Mouse (Mus musculus) right cerebral cortex, postnatal 14 days (tissue): ENCODE results near the gene Neurog2.
A peak's percentile ranks its signal among the peaks of the same experiment; 100 is the strongest.

Experiments
- DNase-seq: peaks from one replicate; pipeline ENCODE4 v3.0.0; 2022

Gene Neurog2

GRCm38 (mm10) chr3:127633080-127634032 is at the start of gene Neurog2:
Gene Neurog2 (plus strand): TSS chr3:127633135.
- DNase-seq, result peak; percentile 30

- DNase-seq, result no peak
Measured at GRCm38 (mm10) chr3:127597136-127597535, 35.8 kb upstream of the Neurog2 start.

- no peak for DNase-seq
Measured at GRCm38 (mm10) chr3:127608109-127608508, 24.8 kb upstream of the Neurog2 start.

DNA sequence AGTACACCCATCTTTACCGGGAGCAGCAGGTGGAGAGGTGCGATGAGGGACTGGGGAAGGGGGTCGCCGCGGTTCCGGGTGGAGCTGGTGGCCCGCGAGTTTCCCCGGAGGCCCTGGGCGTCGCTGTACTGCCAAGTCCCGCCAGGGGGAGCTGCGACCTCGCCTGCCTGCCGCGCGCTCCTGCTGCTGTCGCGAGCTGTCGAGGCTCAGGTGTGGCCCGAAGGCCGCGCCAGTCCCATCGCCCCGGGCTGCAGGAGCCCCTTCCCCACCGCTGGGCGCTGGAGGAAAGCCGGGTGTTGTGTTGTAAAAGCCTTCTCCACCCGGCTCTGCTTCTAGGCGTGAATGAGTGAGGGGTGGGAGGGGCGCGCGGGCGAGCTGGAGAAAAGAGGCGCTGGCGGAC is 7.6 kb upstream of the Neurog2 start:
- peak; percentile 62 for DNase-seq

DNA sequence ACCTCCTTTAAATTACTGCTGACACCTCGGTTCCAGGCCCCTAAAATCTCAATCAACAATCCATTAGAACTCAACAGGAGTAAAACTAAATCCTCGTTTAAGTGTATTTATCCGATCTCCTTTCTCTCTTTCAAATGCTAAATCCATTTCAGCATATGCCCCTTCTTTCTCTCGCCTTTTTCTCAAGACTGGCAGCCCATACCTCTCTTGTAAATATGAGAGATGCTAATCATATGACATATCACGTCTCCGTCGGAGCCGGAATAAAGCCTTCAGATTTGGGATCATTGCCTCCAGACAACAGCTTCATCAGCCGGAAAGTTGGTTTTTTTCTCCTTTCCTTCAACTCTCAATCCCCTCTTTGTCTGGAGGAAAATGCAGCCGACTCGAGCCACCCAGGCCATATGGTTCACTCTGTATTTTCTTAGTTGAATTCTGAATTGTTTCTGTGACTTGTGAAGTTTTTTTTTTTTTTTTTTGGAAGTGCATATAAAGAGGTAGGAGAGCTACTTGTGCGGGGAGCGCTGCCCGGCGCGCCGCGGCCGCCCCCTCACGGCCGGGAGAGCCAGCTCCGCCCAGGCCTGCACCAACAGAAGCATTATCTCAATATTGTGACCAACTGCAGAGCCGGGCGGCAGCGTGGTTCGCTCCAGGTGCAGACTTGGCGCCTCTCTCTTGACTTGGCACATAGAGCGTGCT is 7.1 kb upstream of the Neurog2 start:
- no peak for DNase-seq

GRCm38 (mm10) chr3:127626524-127626923 is 6.4 kb upstream of the Neurog2 start:
- no peak for DNase-seq

DNA sequence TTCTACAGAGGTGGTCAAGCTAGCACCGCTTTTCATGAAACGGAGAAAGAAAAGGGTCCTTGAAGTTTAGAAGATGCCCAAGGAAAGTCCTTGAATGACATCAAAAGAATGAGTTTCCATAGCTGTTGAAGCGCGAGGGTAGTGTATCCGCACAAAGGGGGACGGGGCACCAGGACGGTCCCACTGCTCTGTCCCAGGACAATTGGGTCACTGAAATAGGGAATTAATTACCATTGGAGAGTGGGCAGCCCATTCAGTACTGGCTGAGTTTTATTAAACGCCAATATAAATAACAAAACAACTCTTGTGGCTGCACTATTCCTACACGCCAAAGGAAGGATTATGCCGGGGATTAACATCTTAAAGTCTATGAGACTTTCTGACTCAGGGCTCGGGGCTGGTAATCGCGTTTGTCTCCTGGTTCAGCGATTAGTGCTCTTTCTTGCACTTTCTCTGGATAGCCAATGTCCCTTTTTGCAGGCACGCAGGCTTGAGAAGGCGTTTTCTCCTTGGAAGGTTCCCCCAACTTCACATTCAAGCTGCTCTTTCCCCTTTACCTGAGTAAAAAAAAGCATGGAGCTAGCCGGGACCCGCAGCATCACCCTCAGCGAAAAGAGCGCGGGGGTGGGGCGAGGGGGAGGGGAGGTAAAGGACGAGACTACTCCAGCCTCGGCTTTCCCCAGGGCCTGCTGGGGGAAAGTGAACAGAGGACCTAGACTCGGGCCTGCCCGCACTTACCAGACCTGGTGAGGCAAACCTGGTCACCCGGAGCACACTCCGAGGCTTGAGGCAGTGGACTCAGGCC is 5.6 kb upstream of the Neurog2 start:
- no peak for DNase-seq

- no peak for DNase-seq
Measured at GRCm38 (mm10) chr3:127627956-127628310, 5.0 kb upstream of the Neurog2 start.

DNA sequence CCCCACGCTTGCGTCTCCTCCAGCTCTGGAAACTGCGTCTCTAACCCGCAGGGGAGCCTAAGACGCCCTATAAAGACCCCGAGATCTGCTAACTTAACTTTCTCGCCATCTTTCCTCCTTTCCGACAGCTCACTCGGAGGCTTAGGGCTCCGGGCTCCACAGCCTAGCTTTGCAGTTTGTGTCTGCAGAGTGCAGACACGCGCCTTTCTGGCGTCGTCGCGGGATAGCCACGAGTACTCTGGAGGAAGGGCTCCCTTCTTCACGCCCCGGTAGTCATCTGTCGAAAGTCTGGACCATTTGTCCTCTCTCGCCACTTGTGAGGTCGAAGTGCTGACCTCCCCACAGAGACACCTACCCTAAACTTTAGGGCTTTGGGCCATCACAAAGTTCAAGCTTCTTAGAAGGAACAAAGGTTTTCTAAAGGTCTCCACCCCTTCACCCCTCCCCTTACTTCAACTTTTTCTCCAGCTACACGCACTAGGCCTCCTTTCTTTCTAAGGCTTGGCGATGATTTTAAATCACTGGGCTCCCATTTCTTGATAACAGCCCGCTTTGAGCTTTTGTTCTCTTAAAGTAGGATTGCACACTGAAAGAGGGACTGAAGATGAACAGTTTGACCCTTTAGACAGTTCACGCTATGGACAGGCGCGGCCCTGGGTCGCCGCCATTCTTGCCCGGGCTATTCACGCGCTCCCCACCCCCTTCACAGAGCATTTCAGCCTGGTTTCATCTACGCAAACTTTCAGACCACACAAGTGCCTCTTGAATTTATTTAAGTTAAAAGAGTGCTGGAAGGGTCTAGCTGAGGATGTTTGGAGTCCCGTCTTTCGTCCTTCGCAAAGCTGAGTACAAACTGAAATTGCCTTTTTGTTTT is 4.4 kb upstream of the Neurog2 start:
- no peak for DNase-seq

- DNase-seq, result no peak
Measured at GRCm38 (mm10) chr3:127630190-127630589, 2.7 kb upstream of the Neurog2 start.

DNA sequence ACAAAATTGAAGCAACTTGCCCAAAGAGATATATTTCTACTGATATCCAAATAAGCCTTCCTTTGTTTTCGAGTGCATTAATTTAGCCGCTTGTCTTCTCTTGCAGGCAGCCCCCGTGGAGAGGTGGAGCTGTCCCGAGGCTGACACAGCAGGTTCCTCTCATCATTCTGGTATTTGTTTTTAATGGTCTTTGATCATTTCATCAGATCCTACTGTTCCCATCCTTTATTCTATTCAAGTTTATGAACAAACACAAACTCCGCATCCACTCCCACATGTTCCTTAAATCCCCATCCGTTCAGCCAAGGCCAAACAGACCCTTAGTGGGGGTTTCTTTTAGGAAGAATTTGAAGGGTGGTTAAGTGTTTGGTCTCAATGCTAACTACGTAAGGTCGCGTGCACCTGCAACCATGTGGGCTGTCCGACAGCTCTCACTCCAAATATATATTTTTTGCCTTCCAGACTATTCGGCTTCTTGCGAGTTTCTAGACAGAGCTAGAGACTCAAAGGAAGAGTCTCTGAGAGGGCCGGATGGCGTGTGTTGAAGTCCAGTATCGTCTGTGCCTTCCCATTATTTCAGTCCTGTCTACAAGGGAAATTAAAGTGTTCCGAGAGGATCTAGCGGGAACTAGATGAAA is 2.1 kb upstream of the Neurog2 start:
- DNase-seq, result no peak

- no peak for DNase-seq
Measured at GRCm38 (mm10) chr3:127631582-127631981, 1.4 kb upstream of the Neurog2 start.

DNA sequence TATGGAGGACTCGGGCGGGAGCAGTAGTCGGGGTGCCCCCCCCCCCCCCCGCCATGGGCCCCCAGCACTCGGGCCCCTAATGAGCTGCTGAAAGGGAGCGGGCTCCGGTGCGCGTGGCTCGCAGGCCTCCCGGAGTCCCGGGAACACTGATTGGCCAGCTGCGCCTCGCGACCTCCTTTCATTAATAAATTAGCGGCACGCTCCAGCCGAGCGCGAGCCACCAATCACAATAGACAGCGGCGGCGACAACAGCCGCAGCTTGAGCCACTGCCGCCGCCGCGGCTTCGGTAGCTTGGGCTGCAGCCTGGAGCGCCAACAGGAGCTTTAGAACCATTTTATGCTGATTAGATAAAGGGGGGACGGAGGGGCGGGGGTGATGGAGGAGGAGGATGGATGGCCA is 404 bp upstream of the Neurog2 start:
- DNase-seq, result peak; percentile 21

DNA sequence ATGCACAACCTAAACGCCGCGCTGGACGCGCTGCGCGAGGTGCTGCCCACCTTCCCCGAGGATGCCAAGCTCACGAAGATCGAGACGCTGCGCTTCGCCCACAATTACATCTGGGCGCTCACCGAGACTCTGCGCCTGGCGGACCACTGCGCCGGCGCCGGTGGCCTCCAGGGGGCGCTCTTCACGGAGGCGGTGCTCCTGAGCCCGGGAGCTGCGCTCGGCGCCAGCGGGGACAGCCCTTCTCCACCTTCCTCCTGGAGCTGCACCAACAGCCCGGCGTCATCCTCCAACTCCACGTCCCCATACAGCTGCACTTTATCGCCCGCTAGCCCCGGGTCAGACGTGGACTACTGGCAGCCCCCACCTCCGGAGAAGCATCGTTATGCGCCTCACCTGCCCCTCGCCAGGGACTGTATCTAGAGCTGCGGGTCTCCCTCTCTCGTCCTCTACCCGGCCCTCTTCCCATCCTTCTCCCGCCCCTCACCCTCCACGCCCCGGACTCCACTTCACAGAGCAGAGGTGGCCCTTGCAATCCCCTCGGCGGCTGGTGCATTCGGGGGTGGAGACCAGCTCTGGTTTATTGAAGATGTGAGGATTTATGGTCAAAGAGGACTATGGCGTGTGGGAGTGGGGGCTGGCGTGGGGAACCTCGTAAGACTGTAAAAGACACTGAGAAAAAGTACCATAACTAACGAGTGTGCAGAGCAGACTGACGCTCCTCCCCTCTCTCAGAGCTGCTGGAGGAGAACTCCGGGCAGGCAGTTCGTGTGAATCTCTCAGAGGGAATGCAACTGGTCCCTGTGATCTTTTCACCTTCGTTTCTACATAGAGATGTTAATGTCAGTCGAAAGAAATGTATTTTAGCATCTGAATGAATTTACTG is 1.4 kb downstream of the Neurog2 start:
- peak; percentile 77 for DNase-seq

GRCm38 (mm10) chr3:127634984-127635349 is 2.0 kb downstream of the Neurog2 start:
- no peak for DNase-seq

GRCm38 (mm10) chr3:127639875-127640761 is 7.2 kb downstream of the Neurog2 start:
- peak; percentile 49 for DNase-seq

DNA sequence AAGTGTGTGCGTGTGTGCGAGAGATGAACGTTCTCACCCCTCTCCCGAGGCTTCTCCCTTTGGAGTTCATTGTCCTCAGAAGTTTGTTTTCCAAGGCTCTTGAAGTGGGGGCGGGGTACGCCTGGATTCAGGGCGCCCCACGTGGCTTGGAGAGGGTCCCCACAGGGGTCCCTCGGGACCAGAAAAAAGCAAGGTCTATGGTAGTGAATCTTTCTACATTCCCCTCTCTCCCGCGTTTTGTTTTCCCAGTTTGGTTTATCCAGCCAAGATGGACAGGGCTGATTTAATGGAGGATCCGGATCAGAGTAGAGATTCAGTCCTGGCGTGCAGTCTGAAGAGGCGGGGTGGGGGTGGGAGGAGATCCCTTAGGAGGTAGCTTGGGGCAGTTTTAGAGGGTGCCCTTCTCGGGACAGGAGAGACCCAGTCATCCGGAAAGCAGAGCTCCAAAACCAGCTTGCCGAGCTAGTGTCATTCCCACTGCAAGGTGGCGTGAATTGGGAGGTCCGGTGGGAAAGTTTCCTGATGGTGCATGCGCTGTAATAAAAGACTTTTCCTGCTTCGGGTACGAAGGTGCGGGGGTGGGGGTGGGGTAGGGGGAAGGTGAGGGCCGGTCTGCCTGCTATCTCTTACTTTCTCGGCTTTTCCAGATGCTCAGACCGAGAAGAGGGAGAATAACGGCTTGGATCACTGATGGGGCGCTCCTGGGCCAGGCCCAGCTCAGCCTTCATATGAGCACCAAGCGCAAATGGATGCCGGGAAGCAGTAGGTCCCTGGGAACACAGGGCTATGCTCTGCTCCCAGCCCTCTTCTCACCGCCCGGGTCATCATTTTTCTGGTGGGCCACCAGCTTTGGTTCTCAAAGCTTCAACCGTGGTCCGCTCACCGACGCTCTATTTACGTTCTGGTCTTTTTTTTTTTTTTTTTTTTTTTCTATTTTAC is 8.1 kb downstream of the Neurog2 start:
- no peak for DNase-seq

DNA sequence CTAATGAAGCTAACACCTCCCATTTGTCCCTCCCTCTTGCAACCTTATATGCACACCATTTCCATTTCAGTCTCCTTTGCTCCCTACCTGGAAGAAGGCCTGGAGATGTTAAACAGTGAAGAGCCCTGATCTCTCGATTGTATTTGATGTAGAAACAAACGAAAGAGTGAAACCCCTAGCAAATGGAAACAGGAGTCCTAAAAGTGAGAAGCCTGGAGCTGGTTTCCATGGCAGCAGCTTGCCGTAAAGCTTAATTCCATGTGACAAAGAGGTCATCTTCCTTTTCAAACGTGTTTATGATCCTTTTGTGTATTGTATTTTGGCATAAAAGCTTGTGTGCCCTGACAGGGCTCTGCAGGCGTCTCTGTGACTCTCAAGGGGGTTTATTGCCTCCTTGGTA is 9.3 kb downstream of the Neurog2 start:
- DNase-seq, result no peak
